Mouse (Mus musculus) CH12.LX (cell line): Measurements from ENCODE around the gene Rnf181. TPM values are rescaled to one million over a fixed set of nuclear protein-coding genes. Genes with fewer than 3 reads are reported as not detected.

Source experiments
- DNase-seq: peaks from one replicate; pipeline ENCODE4 v3.0.0-alpha.2; 2013; ENCODE audit errors: extremely low read depth
- H3K27ac ChIP-seq: 2 replicates; pipeline ENCODE4 v1.5.1; 2012; ENCODE audit warnings: low read depth, mild to moderate bottlenecking, control low read depth, moderate library complexity; ENCODE audit not compliant: insufficient read depth
- H3K27me3 ChIP-seq: replicated peaks from 2 replicates; pipeline ENCODE3; 2012; ENCODE audit warnings: inconsistent platforms
- H3K36me3 ChIP-seq, 2 experiments: replicated peaks in 1 of 2; 2 replicates each; pipeline versions ENCODE3 to v1.6.1; 2012; ENCODE audit warnings: inconsistent platforms in 1 of 2, low read length in 1 of 2, mild to moderate bottlenecking in 1 of 2, mixed read lengths in 1 of 2, moderate library complexity in 1 of 2; ENCODE audit not compliant: control insufficient read depth in 1 of 2, insufficient read depth in 1 of 2
- H3K4me1 ChIP-seq, 2 experiments: 2 replicates each; pipeline ENCODE4 v1.6.1; 2012; ENCODE audit warnings: inconsistent platforms in 1 of 2, moderate library complexity in 1 of 2; ENCODE audit not compliant: insufficient read depth in 2 of 2, control insufficient read depth in 1 of 2
- H3K4me2 ChIP-seq: 2 replicates; pipeline ENCODE4 v1.6.1; 2012; ENCODE audit warnings: low read depth, mild to moderate bottlenecking, control low read depth; ENCODE audit not compliant: poor library complexity, insufficient read depth, severe bottlenecking
- H3K4me3 ChIP-seq, 3 experiments: fragments of 150-350 bp in 1 of 3; sonication (generic) in 1 of 3; replicated peaks in 1 of 3; 2 replicates each; pipeline versions ENCODE3 to v1.5.1; 2011 to 2012; ENCODE audit warnings: low read depth in 2 of 3, low read length in 2 of 3, mild to moderate bottlenecking in 2 of 3, moderate library complexity in 2 of 3, control low read depth in 1 of 3, improper control_type of control experiment in 1 of 3, inconsistent platforms in 1 of 3, mixed read lengths in 1 of 3; ENCODE audit not compliant: poor library complexity in 1 of 3
- H3K79me2 ChIP-seq: replicated peaks from 2 replicates; pipeline ENCODE4 v1.6.1; 2012; ENCODE audit warnings: mild to moderate bottlenecking, moderate library complexity; ENCODE audit not compliant: control insufficient read depth, poor library complexity, insufficient read depth, severe bottlenecking; ENCODE audit errors: extremely low read depth
- H3K9ac ChIP-seq: 2 replicates; pipeline ENCODE4 v1.6.1; 2012; ENCODE audit warnings: low read depth, mild to moderate bottlenecking, control low read depth, moderate library complexity; ENCODE audit not compliant: insufficient read depth
- H3K9me3 ChIP-seq: replicated peaks from 2 replicates; pipeline ENCODE3; 2012; ENCODE audit warnings: low read length, inconsistent platforms, mixed read lengths
- BHLHE40 ChIP-seq: IDR thresholded peaks from 2 replicates; pipeline ENCODE4 v1.6.1; 2011; ENCODE audit warnings: mild to moderate bottlenecking, low read depth, low read length, improper control_type of control experiment
- CTCF ChIP-seq, 2 experiments: IDR thresholded peaks in 1 of 2; conservative IDR thresholded peaks in 1 of 2; 2 replicates each; pipeline ENCODE4 v1.5.1; 2011 to 2012; ENCODE audit warnings: low read depth in 2 of 2, low read length in 2 of 2, improper control_type of control experiment in 1 of 2, inconsistent platforms in 1 of 2, mild to moderate bottlenecking in 1 of 2, moderate library complexity in 1 of 2
- ELF1 ChIP-seq: IDR thresholded peaks from 2 replicates; pipeline ENCODE4 v1.6.1; 2014; ENCODE audit warnings: low read depth, mild to moderate bottlenecking, inconsistent platforms, low read length, improper control_type of control experiment
- EP300 ChIP-seq: IDR thresholded peaks from 2 replicates; pipeline ENCODE4 v1.6.1; 2011; ENCODE audit warnings: low read length, improper control_type of control experiment
- JUN ChIP-seq: IDR thresholded peaks from 2 replicates; pipeline ENCODE4 v1.6.1; 2011; ENCODE audit warnings: low read depth, mild to moderate bottlenecking, low read length, improper control_type of control experiment, moderate library complexity; ENCODE audit not compliant: insufficient read depth
- KAT2A ChIP-seq: IDR thresholded peaks from 2 replicates; pipeline ENCODE4 v1.6.1; 2012; ENCODE audit warnings: low read length, improper control_type of control experiment, inconsistent platforms; ENCODE audit not compliant: insufficient replicate concordance
- MAZ ChIP-seq: IDR thresholded peaks from 2 replicates; pipeline ENCODE4 v1.6.1; 2012; ENCODE audit warnings: low read depth, mild to moderate bottlenecking, inconsistent platforms, low read length, improper control_type of control experiment, moderate library complexity
- NRF1 ChIP-seq: IDR thresholded peaks from 2 replicates; pipeline ENCODE4 v1.6.1; 2014; ENCODE audit warnings: low read depth, mild to moderate bottlenecking, inconsistent platforms, low read length, improper control_type of control experiment, moderate library complexity
- POLR2A ChIP-seq: IDR thresholded peaks from 2 replicates; pipeline ENCODE4 v1.6.1; 2011; ENCODE audit warnings: low read depth, mild to moderate bottlenecking, improper control_type of control experiment, low read length
- RAD21 ChIP-seq: IDR thresholded peaks from 2 replicates; pipeline ENCODE4 v1.6.1; 2011; ENCODE audit warnings: low read depth, mild to moderate bottlenecking, low read length, improper control_type of control experiment, moderate library complexity
- SMC3 ChIP-seq: IDR thresholded peaks from 2 replicates; pipeline ENCODE4 v1.6.1; 2011; ENCODE audit warnings: low read depth, low read length, improper control_type of control experiment
- TCF12 ChIP-seq: IDR thresholded peaks from 2 replicates; pipeline ENCODE4 v1.6.1; 2014; ENCODE audit warnings: low read depth, mild to moderate bottlenecking, inconsistent platforms, low read length, improper control_type of control experiment
- UBTF ChIP-seq: IDR thresholded peaks from 2 replicates; pipeline ENCODE4 v1.6.1; 2012; ENCODE audit warnings: low read depth, mild to moderate bottlenecking, inconsistent platforms, low read length, improper control_type of control experiment, moderate library complexity
- ZC3H11A ChIP-seq: IDR thresholded peaks from 2 replicates; pipeline ENCODE4 v1.6.1; 2012; ENCODE audit warnings: low read depth, mild to moderate bottlenecking, inconsistent platforms, low read length, improper control_type of control experiment
- ZKSCAN1 ChIP-seq: IDR thresholded peaks from 2 replicates; pipeline ENCODE4 v1.6.1; 2012; ENCODE audit warnings: low read depth, inconsistent platforms, low read length, improper control_type of control experiment, borderline replicate concordance
- dilution Hi-C: fragments of 300-500 bp; cut with MboI; formaldehyde crosslinking; loops from 2 replicates; pipeline ENCODE4 v1.14.3; 2020; ENCODE audit warnings: low sequenced_read_pairs; ENCODE audit not compliant: extremely low pct_unique_long_range_greater_than_20kb, extremely low pct_ligation_motif_present
- in situ Hi-C: fragments of 300-500 bp; cut with MboI; formaldehyde crosslinking; loops from 3 replicates; pipeline ENCODE4 v1.14.3; 2019; ENCODE audit warnings: low sequenced_read_pairs, low pct_ligation_motif_present, low pct_unique_long_range_greater_than_20kb, mixed read lengths
- polyA plus RNA-seq: library from polyadenylated mRNA; unstranded; fragments of >175 nt; gene quantifications from 2 replicates; pipeline ENCODE4 v1.2.1, GENCODE M21; 2012; ENCODE audit warnings: low read depth; ENCODE audit not compliant: insufficient read length
- total RNA-seq, 2 experiments: library from RNA; depleted of rRNA; stranded (reverse); fragments of 300-350 nt in 1 of 2; fragments of >200 nt in 1 of 2; gene quantifications; 2 replicates each; pipeline ENCODE4 v1.2.3; 2012 to 2014

Rnf181 gene
- total and polyA plus RNA-seq, 3 experiments = 63.2 to 88.7 (median 83.2) TPM

DNA sequence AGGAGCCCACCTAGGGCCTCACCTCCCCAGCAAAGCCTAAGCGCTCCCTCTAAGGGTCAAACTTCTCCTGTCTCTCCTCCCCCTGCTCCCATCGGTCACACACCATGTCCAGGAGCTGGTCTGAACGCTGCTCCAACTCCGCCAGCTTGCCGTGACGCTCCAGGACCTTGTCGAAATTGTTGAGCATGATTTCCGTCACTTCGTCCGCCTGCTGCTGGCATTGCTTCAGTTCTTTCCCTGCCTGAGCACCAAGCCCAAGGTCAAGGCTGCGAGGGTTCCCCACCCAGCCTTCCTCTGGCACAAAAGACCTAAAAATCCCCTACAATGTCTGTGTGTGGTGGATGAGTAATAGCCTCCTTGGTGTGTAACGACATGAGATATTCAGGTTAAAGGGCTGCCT lies 3.3 kb upstream of the Rnf181 start:
- no peak for TF ChIP-seq NRF1
- no peak for TF ChIP-seq RAD21
- no peak for TF ChIP-seq ZKSCAN1
- no peak for TF ChIP-seq CTCF (conservative IDR thresholded peaks at IDR 0.05 in 1 of 2, IDR thresholded peaks at IDR 0.05 in 1 of 2; ENCODE audit: low read depth in 2 of 2, low read length in 2 of 2)
- TF ChIP-seq POLR2A = no peak
- TF ChIP-seq ELF1 = no peak
- no peak for TF ChIP-seq SMC3
- TF ChIP-seq BHLHE40 = no peak
- no peak for TF ChIP-seq ZC3H11A
- TF ChIP-seq KAT2A = no peak
- no peak for TF ChIP-seq UBTF
- TF ChIP-seq TCF12 = no peak
- no peak for TF ChIP-seq MAZ
- TF ChIP-seq EP300 = no peak
- TF ChIP-seq JUN = no peak

GRCm38 (mm10) chr6:72369557-72369956 lies 2.8 kb upstream of the Rnf181 start:
- no peak for DNase-seq
- H3K27me3 ChIP-seq = peaks cover 3% of the 10 kb centered on the region
- no peak overlapping the region for H3K4me2 ChIP-seq
- no peaks in the 10 kb centered on the region for H3K36me3 ChIP-seq
- in situ Hi-C loops (no loop called here), dilution Hi-C loops (no loop called here)
- no peaks in the 10 kb centered on the region for H3K79me2 ChIP-seq
- H3K4me1 ChIP-seq = no peaks in the 10 kb centered on the region
- H3K9ac ChIP-seq = no peak overlapping the region
- TF ChIP-seq TCF12 = no peak
- TF ChIP-seq CTCF (conservative IDR thresholded peaks at IDR 0.05 in 1 of 2, IDR thresholded peaks at IDR 0.05 in 1 of 2; ENCODE audit: low read depth in 2 of 2, low read length in 2 of 2) = peak in 1 of 2 experiments; percentile 14; a peak in 3 of 4 replicates
- H3K9me3 ChIP-seq = no peaks in the 10 kb centered on the region
- no peak overlapping the region for H3K27ac ChIP-seq
- no peak overlapping the region for H3K4me3 ChIP-seq

More for the DNA sequence above, 3.3 kb upstream of the Rnf181 start:
- no peak for DNase-seq
- Histone ChIP-seq H3K4me3 (no peak overlapping the region), H3K79me2 (no peaks in the 10 kb centered on the region), H3K36me3 (no peaks in the 10 kb centered on the region), H3K4me2 (no peak overlapping the region), H3K4me1 (peaks cover under 1 to 3% of the 10 kb centered on the region in 2 experiments; a peak in 2 of 4 replicates), H3K9me3 (no peaks in the 10 kb centered on the region), H3K9ac (no peak overlapping the region), H3K27ac (no peak overlapping the region), H3K27me3 (peaks cover 3% of the 10 kb centered on the region)
- in situ Hi-C loops = no loop called here
- dilution Hi-C loops = no loop called here
